Mouse (Mus musculus) midbrain, embryonic 11.5 days (tissue): Measurements from ENCODE around the gene Sult1c2. TPM values are rescaled to one million over a fixed set of nuclear protein-coding genes. Genes with fewer than 3 reads are reported as not detected.
"Not testable (repeated sequence)": the region's sequence is repeated elsewhere in the genome, so short reads cannot be mapped to it uniquely, and the experiment has no call there.

ENCODE experiments used
- ATAC-seq: fragments of 200-750 bp; cut with Nextera tagmentation; 2 replicates; pipeline ENCODE4 v1.8.0; 2017; ENCODE audit warnings: moderate TSS enrichment, moderate library complexity; ENCODE audit not compliant: low FRiP score
- DNase-seq: peaks from one replicate; pipeline ENCODE4 v3.0.0; 2015; ENCODE audit warnings: low spot score; ENCODE audit errors: missing footprints
- H3K27ac ChIP-seq: fragments of 300-500 bp; sonication (generic); 2 replicates; pipeline ENCODE4 v1.5.1; 2014; ENCODE audit warnings: low read depth, low read length
- H3K27me3 ChIP-seq: fragments of 300-500 bp; sonication (generic); 2 replicates; pipeline ENCODE4 v1.6.1; 2014; ENCODE audit warnings: mild to moderate bottlenecking, low read length, moderate library complexity, mixed read lengths; ENCODE audit not compliant: control insufficient read depth, insufficient read depth
- H3K36me3 ChIP-seq: fragments of 300-500 bp; sonication (generic); 2 replicates; pipeline ENCODE4 v1.6.1; 2014; ENCODE audit warnings: mild to moderate bottlenecking, low read length, moderate library complexity, mixed read lengths; ENCODE audit not compliant: control insufficient read depth, insufficient read depth
- H3K4me1 ChIP-seq: fragments of 300-500 bp; sonication (generic); 2 replicates; pipeline ENCODE4 v1.6.1; 2014; ENCODE audit warnings: low read length; ENCODE audit not compliant: control insufficient read depth, insufficient read depth
- H3K4me2 ChIP-seq: fragments of 300-500 bp; sonication (generic); 2 replicates; pipeline ENCODE4 v1.6.1; 2014; ENCODE audit warnings: mild to moderate bottlenecking, moderate library complexity
- H3K4me3 ChIP-seq: fragments of 300-500 bp; sonication (generic); 2 replicates; pipeline ENCODE4 v1.5.1; 2014; ENCODE audit warnings: low read depth, low read length
- H3K9ac ChIP-seq: fragments of 300-500 bp; sonication (generic); 2 replicates; pipeline ENCODE4 v1.6.1; 2014; ENCODE audit warnings: low read length
- H3K9me3 ChIP-seq: fragments of 300-500 bp; sonication (generic); 2 replicates; pipeline ENCODE4 v1.6.1; 2016; ENCODE audit warnings: low read length; ENCODE audit not compliant: control insufficient read depth
- whole genome bisulfite sequencing: fragments of 180-500 bp; shearing (Covaris S2); extraction: QIAGEN DNeasy Blood & Tissue Kit; methylation state at CpG from one replicate; pipeline ENCODE4 v1.1.7; 2014; 5-methylcytosine and 5-hydroxymethylcytosine counted together
- polyA plus RNA-seq: library from polyadenylated mRNA; unstranded; fragments of >200 nt; fragmentation: Nextera tagmentation; extraction: Ambion mirVana; gene quantifications from 2 replicates; pipeline ENCODE4 v1.2.1, GENCODE M21; 2014

The Sult1c2 gene
- polyA plus RNA-seq, 1 experiment from 2014 or later: not detected

- WGBS: 59% methylated on average over 3 of the region's 3 CpGs
- peak; percentile 46; the same call in 1 of the 2 replicates for ATAC-seq
- H3K27ac ChIP-seq: no peak overlapping the region
Measured at GRCm38 (mm10) chr17:53833366-53833765, 12.8 kb downstream of the Sult1c2 start.

GRCm38 (mm10) chr17:53803974-53804373 lies 42.2 kb downstream of the Sult1c2 start:
- H3K9me3 ChIP-seq, H3K27ac ChIP-seq, H3K4me1 ChIP-seq, H3K4me2 ChIP-seq, H3K27me3 ChIP-seq, ATAC-seq, H3K36me3 ChIP-seq, H3K9ac ChIP-seq, H3K4me3 ChIP-seq, DNase-seq: not testable (repeated sequence)
- WGBS: 89% methylated on average over 16 of the region's 16 CpGs

More at GRCm38 (mm10) chr17:53833366-53833765, 12.8 kb downstream of the Sult1c2 start:
- Histone ChIP-seq H3K9me3 (no peaks in the 10 kb centered on the region; the same call in 1 of the 2 replicates), H3K4me2 (no peak overlapping the region), H3K9ac (no peak overlapping the region), H3K36me3 (no peaks in the 10 kb centered on the region), H3K4me3 (no peak overlapping the region), H3K27me3 (no peaks in the 10 kb centered on the region), H3K4me1 (no peaks in the 10 kb centered on the region)
- DNase-seq: no peak

GRCm38 (mm10) chr17:53783381-53783780 lies 62.8 kb downstream of the Sult1c2 start:
- Histone ChIP-seq H3K9me3 (no peaks in the 10 kb centered on the region), H3K4me2 (no peak overlapping the region), H3K36me3 (no peaks in the 10 kb centered on the region), H3K9ac (no peak overlapping the region), H3K27me3 (no peaks in the 10 kb centered on the region), H3K27ac (no peak overlapping the region), H3K4me1 (no peaks in the 10 kb centered on the region), H3K4me3 (no peak overlapping the region)
- 84% methylated on average over 1 of the region's 1 CpGs for WGBS
- ATAC-seq (no peak), DNase-seq (no peak)

Other genes with a start within 250 kb of the Sult1c2 start
- 52.3 and 56.2 TPM in 2 replicates for gene Sgo1, start 157.0 kb downstream of the Sult1c2 start, polyA plus RNA-seq
- gene Sult1c1, start 144.3 kb upstream of the Sult1c2 start, polyA plus RNA-seq: not detected in 2 replicates